Mouse (Mus musculus) ES-E14 (cell line): ENCODE results near the gene Il10ra. TPM values are rescaled to one million over a fixed set of nuclear protein-coding genes. Genes with fewer than 3 reads are reported as not detected.

ENCODE experiments used
- DNase-seq: peaks from one replicate; pipeline ENCODE4 v3.0.0-alpha.2; 2013; ENCODE audit warnings: low read depth, low spot score
- H3K27ac ChIP-seq: 2 replicates; pipeline ENCODE4 v1.5.1; 2012; ENCODE audit warnings: low read depth, mild to moderate bottlenecking, low read length, moderate library complexity, mixed read lengths; ENCODE audit not compliant: poor library complexity, insufficient read depth, severe bottlenecking
- H3K36me3 ChIP-seq: 2 replicates; pipeline ENCODE4 v1.6.1; 2012; ENCODE audit warnings: mild to moderate bottlenecking, low read length, moderate library complexity, mixed read lengths; ENCODE audit not compliant: control insufficient read depth, poor library complexity, insufficient read depth, severe bottlenecking
- H3K4me1 ChIP-seq, 2 experiments: fragments of 150-350 bp in 1 of 2; sonication (generic) in 1 of 2; 2 replicates each; pipeline ENCODE4 v1.6.1; 2012; ENCODE audit warnings: low read length in 2 of 2, mild to moderate bottlenecking in 1 of 2, mixed read lengths in 1 of 2; ENCODE audit not compliant: control insufficient read depth in 2 of 2, insufficient read depth in 2 of 2, poor library complexity in 1 of 2
- H3K4me3 ChIP-seq, 2 experiments: fragments of 150-350 bp in 1 of 2; sonication (generic) in 1 of 2; 2 replicates each; pipeline ENCODE4 v1.5.1; 2012; ENCODE audit warnings: low read length in 2 of 2, low read depth in 1 of 2, mild to moderate bottlenecking in 1 of 2, mixed read lengths in 1 of 2; ENCODE audit not compliant: insufficient read depth in 1 of 2, poor library complexity in 1 of 2, severe bottlenecking in 1 of 2
- H3K9ac ChIP-seq: 2 replicates; pipeline ENCODE4 v1.6.1; 2012; ENCODE audit warnings: low read depth, mild to moderate bottlenecking, low read length, mixed read lengths; ENCODE audit not compliant: poor library complexity, insufficient read depth, severe bottlenecking
- H3K9me3 ChIP-seq: fragments of 150-350 bp; sonication (generic); 2 replicates; pipeline ENCODE4 v1.6.1; 2012; ENCODE audit warnings: low read depth, mild to moderate bottlenecking, low read length; ENCODE audit not compliant: control insufficient read depth, insufficient read depth
- CHD2 ChIP-seq: IDR thresholded peaks from 2 replicates; pipeline ENCODE4 v1.6.1; 2014; ENCODE audit warnings: mild to moderate bottlenecking, low read depth, low read length, inconsistent platforms
- HCFC1 ChIP-seq: IDR thresholded peaks from 2 replicates; pipeline ENCODE4 v1.6.1; 2012; ENCODE audit warnings: low read length, inconsistent platforms, borderline replicate concordance; ENCODE audit not compliant: insufficient read depth
- MAFK ChIP-seq: IDR thresholded peaks from 2 replicates; pipeline ENCODE4 v1.6.1; 2014; ENCODE audit warnings: mild to moderate bottlenecking, low read depth, low read length, inconsistent platforms; ENCODE audit not compliant: insufficient read depth
- ZC3H11A ChIP-seq: IDR thresholded peaks from 2 replicates; pipeline ENCODE4 v1.6.1; 2012; ENCODE audit warnings: low read depth, mild to moderate bottlenecking, inconsistent platforms, low read length, borderline replicate concordance
- ZNF384 ChIP-seq: IDR thresholded peaks from 2 replicates; pipeline ENCODE4 v1.6.1; 2012; ENCODE audit warnings: low read depth, low read length, inconsistent platforms
- in situ Hi-C, 2 experiments: fragments of 600-800 bp; cut with MboI; formaldehyde crosslinking; loops; one replicate each; pipeline ENCODE4 v1.15.1; 2025; ENCODE audit warnings: low sequenced_read_pairs in 2 of 2, inconsistent platforms in 1 of 2; ENCODE audit not compliant: unreplicated experiment in 2 of 2
- total RNA-seq: library from RNA; depleted of rRNA; stranded (reverse); fragments of 300-350 nt; gene quantifications from 2 replicates; pipeline ENCODE4 v1.2.3, GENCODE M21; 2012

The Il10ra gene
- total RNA-seq, 1 experiment, result 0.13 TPM

GRCm38 (mm10) chr9:45306746-45307410, 37.9 kb upstream of the Il10ra start:
- TF ChIP-seq ZNF384 (no peak), HCFC1 (no peak), ZC3H11A (no peak), MAFK (no peak), CHD2 (no peak)
- peaks cover 0 to under 1% of the 10 kb centered on the region in 2 experiments; a peak in 1 of 4 replicates for H3K4me1 ChIP-seq
- no peak overlapping the region for H3K27ac ChIP-seq
- H3K36me3 ChIP-seq, result no peaks in the 10 kb centered on the region
- in situ Hi-C loops, result loop anchor here (10.0 kb wide), 2 partner anchors 78 to 108 kb away; no protein-coding TSS in a partner anchor
- no peak overlapping the region for H3K4me3 ChIP-seq
- DNase-seq, result no peak
- H3K9ac ChIP-seq, result no peak overlapping the region
- no peaks in the 10 kb centered on the region for H3K9me3 ChIP-seq

DNA sequence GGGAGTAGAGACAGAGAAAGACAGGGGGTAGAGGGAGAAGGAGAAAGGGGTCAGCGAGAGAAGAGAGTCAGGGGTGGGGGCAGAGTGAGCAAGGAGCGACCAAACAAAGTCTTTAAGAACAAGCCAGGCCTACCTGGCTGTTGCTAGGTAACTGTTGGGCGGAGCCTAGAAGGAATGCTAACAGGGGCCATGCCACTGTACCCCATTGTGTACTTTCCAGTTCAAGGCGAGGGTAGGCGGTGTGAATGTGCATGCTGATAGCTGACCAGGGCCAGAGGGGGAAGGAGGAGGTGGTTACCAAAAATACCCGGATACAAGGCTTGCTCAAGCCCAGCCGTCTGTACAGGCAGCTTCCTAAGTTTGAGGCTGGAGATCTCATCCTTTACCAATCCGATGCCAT, 32.8 kb upstream of the Il10ra start:
- no peak for TF ChIP-seq MAFK
- no peak for TF ChIP-seq CHD2
- no peak for TF ChIP-seq ZC3H11A
- TF ChIP-seq ZNF384, result no peak
- no peak for TF ChIP-seq HCFC1
- Histone ChIP-seq H3K27ac (no peak overlapping the region; the same call in 1 of the 2 replicates), H3K4me3 (no peak overlapping the region), H3K4me1 (peaks cover 1 to 8% of the 10 kb centered on the region in 2 experiments; a peak in 1 of 4 replicates), H3K9me3 (no peaks in the 10 kb centered on the region), H3K9ac (no peak overlapping the region), H3K36me3 (no peaks in the 10 kb centered on the region)
- in situ Hi-C loops, result loop anchor here (5.0 to 10.0 kb wide), 3 partner anchors 83 to 113 kb away; no protein-coding TSS in a partner anchor
- no peak for DNase-seq

GRCm38 (mm10) chr9:45300422-45301104, 31.6 kb upstream of the Il10ra start:
- Histone ChIP-seq H3K4me1 (peaks cover 1 to 8% of the 10 kb centered on the region in 2 experiments; a peak in 1 of 4 replicates), H3K36me3 (no peaks in the 10 kb centered on the region), H3K4me3 (peak overlapping the region in 1 of 2 experiments; percentile 9; a peak in 1 of 4 replicates), H3K9me3 (no peaks in the 10 kb centered on the region), H3K27ac (no peak overlapping the region; the same call in 1 of the 2 replicates), H3K9ac (peak overlapping the region; percentile 12; the same call in 1 of the 2 replicates)
- DNase-seq, result peak; percentile 97
- in situ Hi-C loops, result loop anchor here (5.0 to 10.0 kb wide), 3 partner anchors 84 to 114 kb away; no protein-coding TSS in a partner anchor
- TF ChIP-seq HCFC1, result no peak
- peak; percentile 96 for TF ChIP-seq ZC3H11A
- peak; percentile 93 for TF ChIP-seq MAFK
- no peak for TF ChIP-seq ZNF384
- no peak for TF ChIP-seq CHD2

- Histone ChIP-seq H3K9ac (no peak overlapping the region), H3K4me1 (peaks cover 1 to 8% of the 10 kb centered on the region in 2 experiments; a peak in 1 of 4 replicates), H3K27ac (no peak overlapping the region), H3K36me3 (no peaks in the 10 kb centered on the region), H3K9me3 (no peaks in the 10 kb centered on the region), H3K4me3 (no peak overlapping the region)
- DNase-seq, result peak; percentile 72
- TF ChIP-seq CHD2 (no peak), ZC3H11A (peak; percentile 74; the same call in 1 of the 2 replicates), MAFK (no peak)
- in situ Hi-C loops, result loop anchor here (5.0 to 10.0 kb wide), 3 partner anchors 85 to 115 kb away; no protein-coding TSS in a partner anchor
Measured at GRCm38 (mm10) chr9:45299231-45300006, 30.5 kb upstream of the Il10ra start.
